Mouse (Mus musculus) left cerebral cortex, postnatal 10 days (tissue): Measurements from ENCODE around the gene Cmtm3. TPM values are rescaled to one million over a fixed set of nuclear protein-coding genes. Genes with fewer than 3 reads are reported as not detected.

Experiments
- total RNA-seq, 2 experiments: library from RNA; stranded (reverse); gene quantifications; 2 replicates each; pipeline ENCODE4 v1.2.3; 2021

Cmtm3 gene
- total RNA-seq, 2 experiments from 2014 or later = 13.2 to 22.8 TPM

Other genes starting within 250 kb of the Cmtm3 start
- gene Cdh5, start 237.8 kb upstream of the Cmtm3 start, total RNA-seq = 10 to 100 TPM; 16.8 to 19.1 TPM
- gene Bean1, start 169.0 kb upstream of the Cmtm3 start, total RNA-seq = 10 to 100 TPM; 26.1 to 27.9 TPM
- 10 to 100 TPM; 40.6 to 41.1 TPM for gene Tk2, start 90.9 kb upstream of the Cmtm3 start, total RNA-seq
- gene Cklf, start 88.5 kb upstream of the Cmtm3 start, total RNA-seq = 10 to 100 TPM; 12.5 to 13.0 TPM
- not detected for gene Cmtm2a, start 46.2 kb upstream of the Cmtm3 start, total RNA-seq
- not detected for gene Gm45711, start 29.3 kb upstream of the Cmtm3 start, total RNA-seq
- not detected for gene Cmtm1, start 29.3 kb upstream of the Cmtm3 start, total RNA-seq
- not detected for gene Gm11020, start 17.8 kb upstream of the Cmtm3 start, total RNA-seq
- not detected for gene Cmtm2b, start 17.2 kb upstream of the Cmtm3 start, total RNA-seq
- 10 to 100 TPM; 67.5 to 72.2 TPM for gene Cmtm4, start 56.4 kb downstream of the Cmtm3 start, total RNA-seq
- 100 to 1,000 TPM; 204 to 207 TPM for gene Dync1li2, start 103.6 kb downstream of the Cmtm3 start, total RNA-seq
- gene Terb1, start 170.5 kb downstream of the Cmtm3 start, total RNA-seq = 1 to 10 TPM in 1 of 2 experiments, under 1 TPM in 1; 0.93 to 1.2 TPM
- 10 to 100 TPM; 48.8 to 50.7 TPM for gene Nae1, start 195.2 kb downstream of the Cmtm3 start, total RNA-seq
- gene Car7, start 195.3 kb downstream of the Cmtm3 start, total RNA-seq = 10 to 100 TPM; 17.0 to 18.6 TPM